Mouse (Mus musculus) activated CD4-positive, CD25-positive, alpha-beta regulatory T cell, adult 9 weeks (primary cell): ENCODE measurements around the gene Srpk2. TPM values are rescaled to one million over a fixed set of nuclear protein-coding genes. Genes with fewer than 3 reads are reported as not detected.

Experiments used
- polyA plus RNA-seq: library from polyadenylated mRNA; unstranded; fragments of 100-300 nt; shearing (Covaris generic); gene quantifications from one replicate; pipeline ENCODE4 v1.2.1, GENCODE M21; 2017

Gene Srpk2
- 69.1 TPM for polyA plus RNA-seq

GRCm38 (mm10) chr5:23684517-23684916 is at the start of gene Srpk2:
Gene Srpk2 (minus strand): TSS chr5:23684617.

Other genes starting within 250 kb of the Srpk2 start
- gene Pus7, start 99.1 kb upstream of the Srpk2 start, polyA plus RNA-seq, result 13.2 TPM
- gene Rint1, start 103.1 kb upstream of the Srpk2 start, polyA plus RNA-seq, result 24.4 TPM
- gene Tomm7, start 159.5 kb upstream of the Srpk2 start, polyA plus RNA-seq, result 89.0 TPM